Mouse (Mus musculus): ENCODE data around the gene Snx14. TPM values are rescaled to one million over a fixed set of nuclear protein-coding genes. Genes with fewer than 3 reads are reported as not detected.

Snx14 gene
- polyA plus RNA-seq, 1 experiment = 7.1 TPM

GRCm38 (mm10) chr9:88332447-88332846 is 106.3 kb downstream of the Snx14 start:
- no peaks in the 10 kb centered on the region for H3K4me1 ChIP-seq (ENCODE audit: control insufficient read depth, insufficient read depth, insufficient read length, low read length)
- 47% methylated on average over 3 of the region's 3 CpGs for WGBS
- TF ChIP-seq POLR2A (IDR thresholded peaks at IDR 0.05; ENCODE audit: low read depth, low read length) (no peak), CTCF (IDR thresholded peaks at IDR 0.05; ENCODE audit: extremely low read depth, insufficient read length, insufficient replicate concordance, low read depth, low read length) (no peak)
- no peak overlapping the region for H3K27ac ChIP-seq (ENCODE audit: insufficient read depth, low read depth, low read length)
- peaks cover 5% of the 10 kb centered on the region; the same call in 1 of the 2 replicates for H3K27me3 ChIP-seq (ENCODE audit: control insufficient read depth, insufficient read depth, low read length)
- H3K36me3 ChIP-seq (ENCODE audit: control insufficient read depth, insufficient read depth, low read length) = no peaks in the 10 kb centered on the region
- no peak overlapping the region for H3K4me3 ChIP-seq (ENCODE audit: low read depth, low read length)

- Histone ChIP-seq H3K27ac (ENCODE audit: insufficient read depth, low read depth, low read length) (no peak overlapping the region), H3K4me1 (ENCODE audit: control insufficient read depth, insufficient read depth, insufficient read length, low read length) (no peaks in the 10 kb centered on the region), H3K36me3 (ENCODE audit: control insufficient read depth, insufficient read depth, low read length) (no peaks in the 10 kb centered on the region), H3K27me3 (ENCODE audit: control insufficient read depth, insufficient read depth, low read length) (peaks cover 10% of the 10 kb centered on the region), H3K4me3 (ENCODE audit: low read depth, low read length) (no peak overlapping the region)
- TF ChIP-seq CTCF (IDR thresholded peaks at IDR 0.05; ENCODE audit: extremely low read depth, insufficient read length, insufficient replicate concordance, low read depth, low read length) (no peak), POLR2A (IDR thresholded peaks at IDR 0.05; ENCODE audit: low read depth, low read length) (no peak)
- 67% methylated on average over 3 of the region's 3 CpGs for WGBS
Measured at GRCm38 (mm10) chr9:88330316-88330715, 108.4 kb downstream of the Snx14 start.

- Histone ChIP-seq H3K27ac (ENCODE audit: insufficient read depth, low read depth, low read length) (peak overlapping the region; percentile 23), H3K36me3 (ENCODE audit: control insufficient read depth, insufficient read depth, low read length) (no peaks in the 10 kb centered on the region), H3K4me3 (ENCODE audit: low read depth, low read length) (peak overlapping the region; percentile 1; the same call in 1 of the 2 replicates), H3K4me1 (ENCODE audit: control insufficient read depth, insufficient read depth, insufficient read length, low read length) (no peaks in the 10 kb centered on the region), H3K27me3 (ENCODE audit: control insufficient read depth, insufficient read depth, low read length) (peaks cover 10% of the 10 kb centered on the region)
- 45% methylated on average over 10 of the region's 10 CpGs for WGBS
- TF ChIP-seq CTCF (IDR thresholded peaks at IDR 0.05; ENCODE audit: extremely low read depth, insufficient read length, insufficient replicate concordance, low read depth, low read length) (no peak), POLR2A (IDR thresholded peaks at IDR 0.05; ENCODE audit: low read depth, low read length) (no peak)
Measured at GRCm38 (mm10) chr9:88329166-88329748, 109.5 kb downstream of the Snx14 start.

GRCm38 (mm10) chr9:88328666-88329065 is 110.1 kb downstream of the Snx14 start:
- Histone ChIP-seq H3K27ac (ENCODE audit: insufficient read depth, low read depth, low read length) (peak overlapping the region; percentile 23; the same call in 1 of the 2 replicates), H3K4me3 (ENCODE audit: low read depth, low read length) (no peak overlapping the region; the same call in 1 of the 2 replicates), H3K4me1 (ENCODE audit: control insufficient read depth, insufficient read depth, insufficient read length, low read length) (no peaks in the 10 kb centered on the region), H3K36me3 (ENCODE audit: control insufficient read depth, insufficient read depth, low read length) (no peaks in the 10 kb centered on the region), H3K27me3 (ENCODE audit: control insufficient read depth, insufficient read depth, low read length) (peaks cover 10% of the 10 kb centered on the region)
- TF ChIP-seq POLR2A (IDR thresholded peaks at IDR 0.05; ENCODE audit: low read depth, low read length) (no peak), CTCF (IDR thresholded peaks at IDR 0.05; ENCODE audit: extremely low read depth, insufficient read length, insufficient replicate concordance, low read depth, low read length) (no peak)
- 54% methylated on average over 5 of the region's 5 CpGs for WGBS

GRCm38 (mm10) chr9:88326930-88327901 is 111.5 kb downstream of the Snx14 start, which contains the start of gene Nt5e:
Nt5e (plus strand) TSS chr9:88327197.
- H3K36me3 ChIP-seq (ENCODE audit: control insufficient read depth, insufficient read depth, low read length) = no peaks in the 10 kb centered on the region
- H3K4me1 ChIP-seq (ENCODE audit: control insufficient read depth, insufficient read depth, insufficient read length, low read length) = no peaks in the 10 kb centered on the region
- WGBS = 1% methylated on average over 59 of the region's 66 CpGs
- peak within 1 kb of the TSS; percentile 30; the same call in 1 of the 2 replicates for H3K27ac ChIP-seq (ENCODE audit: insufficient read depth, low read depth, low read length)
- peaks cover 10% of the 10 kb centered on the region for H3K27me3 ChIP-seq (ENCODE audit: control insufficient read depth, insufficient read depth, low read length)
- no peak for TF ChIP-seq POLR2A (IDR thresholded peaks at IDR 0.05; ENCODE audit: low read depth, low read length)
- no peak for TF ChIP-seq CTCF (IDR thresholded peaks at IDR 0.05; ENCODE audit: extremely low read depth, insufficient read length, insufficient replicate concordance, low read depth, low read length)
- peak within 1 kb of the TSS; percentile 62 for H3K4me3 ChIP-seq (ENCODE audit: low read depth, low read length)

Other genes starting within 250 kb of the Snx14 start
- gene Nt5e, start 111.8 kb downstream of the Snx14 start, polyA plus RNA-seq (2012; rRNA removed) = 17.8 and 33.5 TPM in 2 replicates
- gene Gm20537, start 17.7 kb upstream of the Snx14 start, polyA plus RNA-seq (2012; rRNA removed) = 0.38 and 0.87 TPM in 2 replicates
- gene Syncrip, start 43.6 kb upstream of the Snx14 start, polyA plus RNA-seq (2012; rRNA removed) = 1.3 and 2.6 TPM in 2 replicates
- gene Zfp949, start 109.1 kb upstream of the Snx14 start, polyA plus RNA-seq (2012; rRNA removed) = 0.63 and 2.0 TPM in 2 replicates
- gene Trim43a, start 141.9 kb upstream of the Snx14 start, polyA plus RNA-seq (2012; rRNA removed) = not detected in 2 replicates